Mouse (Mus musculus) kidney, adult 2 months (tissue): ENCODE results near the gene Cntnap2. TPM values are rescaled to one million over a fixed set of nuclear protein-coding genes. Genes with fewer than 3 reads are reported as not detected.
A peak's percentile ranks its signal among the peaks of the same experiment; 100 is the strongest.

ENCODE experiments used
- DNase-seq: peaks from one replicate; pipeline ENCODE4 v3.0.0; 2021
- H3K27ac ChIP-seq: fragments of 200-500 bp; 2 replicates; pipeline ENCODE4 v1.5.1; 2012; ENCODE audit warnings: low read depth, low read length, control low read depth, inconsistent platforms; ENCODE audit not compliant: insufficient read depth
- H3K27me3 ChIP-seq: fragments of 200-500 bp; replicated peaks from 2 replicates; pipeline ENCODE4 v1.6.1; 2012; ENCODE audit warnings: mild to moderate bottlenecking, moderate library complexity, low read length, inconsistent platforms; ENCODE audit not compliant: control insufficient read depth, insufficient read depth
- H3K36me3 ChIP-seq: fragments of 200-500 bp; 2 replicates; pipeline ENCODE4 v1.6.1; 2012; ENCODE audit warnings: mild to moderate bottlenecking, moderate library complexity, low read length, inconsistent platforms; ENCODE audit not compliant: control insufficient read depth, insufficient read depth
- H3K4me1 ChIP-seq: fragments of 200-500 bp; 2 replicates; pipeline ENCODE4 v1.6.1; 2011; ENCODE audit warnings: low read length; ENCODE audit not compliant: control insufficient read depth, insufficient read depth
- H3K4me3 ChIP-seq: fragments of 200-500 bp; 2 replicates; pipeline ENCODE4 v1.5.1; 2011; ENCODE audit warnings: mild to moderate bottlenecking, low read depth, low read length, control low read depth; ENCODE audit not compliant: insufficient read depth
- CTCF ChIP-seq: fragments of 200-500 bp; conservative IDR thresholded peaks from 2 replicates; pipeline ENCODE4 v1.5.1; 2011; ENCODE audit warnings: low read depth, mild to moderate bottlenecking, control low read depth, low read length, moderate library complexity, mixed read lengths; ENCODE audit not compliant: insufficient read depth, insufficient read length
- POLR2A ChIP-seq: fragments of 200-500 bp; IDR thresholded peaks from one replicate; pipeline ENCODE4 v1.6.1; 2011; ENCODE audit warnings: low read depth, low read length, control low read depth
- WGBS: fragments of 180-500 bp; shearing (Covaris S2); methylation state at CpG from one replicate; pipeline ENCODE4 v1.1.7; 2018; 5-methylcytosine and 5-hydroxymethylcytosine counted together
- polyA plus RNA-seq: library from polyadenylated mRNA; depleted of rRNA; stranded (reverse); fragments of >200 nt; gene quantifications from 2 replicates; pipeline ENCODE4 v1.2.3, GENCODE M21; 2012

Cntnap2 gene
- polyA plus RNA-seq, 1 experiment: 0.31 TPM

GRCm38 (mm10) chr6:47341503-47341884 lies 2282.3 kb downstream of the Cntnap2 start:
- H3K27ac ChIP-seq: peak overlapping the region; percentile 96
- peaks cover 10% of the 10 kb centered on the region; the same call in 1 of the 2 replicates for H3K4me1 ChIP-seq
- no peaks in the 10 kb centered on the region for H3K36me3 ChIP-seq
- WGBS: 26% methylated on average over 6 of the region's 6 CpGs
- H3K27me3 ChIP-seq: no peaks in the 10 kb centered on the region; the same call in 1 of the 2 replicates
- DNase-seq: peak; percentile 89
- TF ChIP-seq POLR2A (no peak), CTCF (no peak)
- no peak overlapping the region for H3K4me3 ChIP-seq

GRCm38 (mm10) chr6:47343245-47343644 lies 2284.1 kb downstream of the Cntnap2 start:
- H3K27ac ChIP-seq: no peak overlapping the region
- H3K4me1 ChIP-seq: peaks cover 10% of the 10 kb centered on the region; the same call in 1 of the 2 replicates
- TF ChIP-seq CTCF (no peak), POLR2A (no peak)
- no peak for DNase-seq
- no peaks in the 10 kb centered on the region; the same call in 1 of the 2 replicates for H3K27me3 ChIP-seq
- H3K4me3 ChIP-seq: no peak overlapping the region
- 96% methylated on average over 1 of the region's 1 CpGs for WGBS
- no peaks in the 10 kb centered on the region for H3K36me3 ChIP-seq

- WGBS: 77% methylated on average over 3 of the region's 3 CpGs
Measured at GRCm38 (mm10) chr6:47344696-47345095, 2285.5 kb downstream of the Cntnap2 start.

GRCm38 (mm10) chr6:47350100-47350690 lies 2291.0 kb downstream of the Cntnap2 start:
- Histone ChIP-seq H3K4me1 (no peaks in the 10 kb centered on the region), H3K4me3 (no peak overlapping the region), H3K36me3 (no peaks in the 10 kb centered on the region), H3K27ac (no peak overlapping the region), H3K27me3 (no peaks in the 10 kb centered on the region)
- DNase-seq: no peak
- 85% methylated on average over 8 of the region's 8 CpGs for WGBS
- TF ChIP-seq POLR2A: no peak
- no peak for TF ChIP-seq CTCF

More at GRCm38 (mm10) chr6:47344696-47345095, 2285.5 kb downstream of the Cntnap2 start:
- H3K27ac ChIP-seq: no peak overlapping the region
- DNase-seq: no peak
- no peak overlapping the region for H3K4me3 ChIP-seq
- TF ChIP-seq POLR2A (no peak), CTCF (no peak)
- no peaks in the 10 kb centered on the region; the same call in 1 of the 2 replicates for H3K27me3 ChIP-seq
- peaks cover 10% of the 10 kb centered on the region; the same call in 1 of the 2 replicates for H3K4me1 ChIP-seq
- no peaks in the 10 kb centered on the region for H3K36me3 ChIP-seq
